Mouse (Mus musculus): Measurements from ENCODE around the gene Gm8011.
"Not testable (repeated sequence)": the region's sequence is repeated elsewhere in the genome, so short reads cannot be mapped to it uniquely, and the experiment has no call there.

Gene Gm8011

DNA sequence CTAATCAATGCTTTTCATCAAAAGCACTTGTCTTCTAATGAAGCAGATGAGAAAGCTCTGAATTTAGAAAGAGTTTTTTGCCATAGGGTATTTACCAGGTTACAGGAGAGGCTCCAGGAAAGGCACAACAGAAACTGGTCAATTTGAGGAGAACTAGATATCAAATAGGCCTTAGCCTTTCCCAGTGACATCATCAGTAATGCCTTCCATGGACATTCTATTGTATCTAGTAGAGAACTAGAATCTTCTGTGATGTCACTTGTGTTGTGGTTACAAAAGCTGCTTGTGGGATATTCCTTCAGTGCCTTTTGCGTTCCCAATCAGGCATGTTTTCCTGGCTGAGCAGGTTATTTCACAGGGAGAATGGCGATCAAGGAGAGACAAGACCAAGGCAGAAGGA is at the start of gene Gm8011:
Gene Gm8011, plus strand, starts transcription at position 301 of the 400 bp plus-strand sequence.
- not testable (repeated sequence) for DNase-seq (ENCODE audit: low read depth)

DNA sequence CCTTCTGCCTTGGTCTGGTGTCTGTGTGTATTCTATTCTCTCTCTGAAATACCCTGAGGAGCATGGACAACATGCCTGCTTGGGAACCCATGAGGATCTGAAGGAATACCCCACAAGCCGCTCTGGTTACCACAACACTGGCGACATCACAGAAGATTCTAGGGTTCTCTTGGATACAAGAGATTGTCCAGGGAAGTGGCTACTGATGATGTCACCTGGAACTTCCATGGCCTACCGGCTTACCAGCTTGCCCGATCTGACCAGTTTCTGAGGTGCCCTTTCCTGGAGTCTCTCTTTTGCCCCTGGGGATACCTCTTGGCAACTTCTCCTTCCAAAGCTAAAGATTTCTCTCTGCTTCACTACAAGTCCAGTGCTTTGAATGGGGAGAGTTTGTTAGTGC is 24.1 kb upstream of the Gm8011 start, which contains the start of gene Gm8005:
Gene Gm8005, minus strand, starts transcription at position 101 of the 400 bp plus-strand sequence.
- DNase-seq (ENCODE audit: low read depth): not testable (repeated sequence)

DNA sequence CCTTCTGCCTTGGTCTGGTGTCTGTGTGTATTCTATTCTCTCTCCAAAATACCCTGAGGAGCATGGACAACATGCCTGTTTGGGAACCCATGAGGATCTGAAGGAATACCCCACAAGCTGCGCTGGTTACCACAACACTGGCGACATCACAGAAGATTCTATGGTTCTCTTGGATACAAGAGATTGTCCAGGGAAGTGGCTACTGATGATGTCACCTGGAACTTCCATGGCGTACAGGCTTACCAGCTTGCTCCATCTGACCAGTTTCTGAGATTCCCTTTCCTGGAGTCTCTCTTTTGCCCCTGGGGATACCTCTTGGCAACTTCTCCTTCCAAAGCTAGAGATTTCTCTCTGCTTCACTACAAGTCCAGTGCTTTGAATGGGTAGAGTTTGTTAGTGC is 38.6 kb downstream of the Gm8011 start, which contains the start of gene Gm8020:
Gene Gm8020, minus strand, starts transcription at position 101 of the 400 bp plus-strand sequence.
- not testable (repeated sequence) for DNase-seq (ENCODE audit: low read depth)
